ENCODE assay signal across 9 mouse cellular contexts in genomic region chr1:89344546-89344945, GRCm38 (mm10).
DNase-seq lines count a peak whose midpoint lies in the region; ATAC-seq and TF ChIP-seq lines count a peak whose summit lies in the region.
"Had no signal": no experiment of that assay in that cellular context is flagged by ENCODE, and none has a peak within 500 bp of the region (broad histone marks: within the 10 kb centered on the region; RNA-seq: fewer than 3 reads in every experiment).

No protein-coding gene starts in this region.

- H3K9me3 ChIP-seq in heart, embryonic 11.5 days (replicated peaks; ENCODE audit: control insufficient read depth, low read length) = no peaks in the 10 kb centered on the region
- no peaks in the 10 kb centered on the region for H3K9me3 ChIP-seq in embryonic facial prominence, embryonic 10.5 days
- no peaks in the 10 kb centered on the region for H3K9me3 ChIP-seq in stomach, postnatal 0 days (ENCODE audit: control insufficient read depth, low read length)
- H3K9me3 ChIP-seq: hindbrain, embryonic 15.5 days had no signal

- H3K36me3 ChIP-seq in heart, embryonic 11.5 days (ENCODE audit: control insufficient read depth, insufficient read depth, low read length) = no peaks in the 10 kb centered on the region
- no peaks in the 10 kb centered on the region for H3K36me3 ChIP-seq in embryonic facial prominence, embryonic 10.5 days (replicated peaks)
- no peaks in the 10 kb centered on the region for H3K36me3 ChIP-seq in stomach, postnatal 0 days (ENCODE audit: control insufficient read depth, insufficient read depth, low read length)
- H3K36me3 ChIP-seq: hindbrain, embryonic 15.5 days had no signal

- ATAC-seq in heart, embryonic 11.5 days (replicated peaks; ENCODE audit: insufficient number of reproducible peaks, low FRiP score, low TSS enrichment) = no peak
- ATAC-seq in stomach, postnatal 0 days (ENCODE audit: low FRiP score, low TSS enrichment) = peak; percentile 51; the same call in 1 of the 2 replicates

- TF ChIP-seq EP300 in stomach, postnatal 0 days (optimal IDR thresholded peaks at IDR 0.05) = no peak

- H3K27ac ChIP-seq in heart, embryonic 11.5 days (ENCODE audit: low read depth, low read length) = no peak overlapping the region
- no peak overlapping the region for H3K27ac ChIP-seq in embryonic facial prominence, embryonic 10.5 days (replicated peaks)
- H3K27ac ChIP-seq in stomach, postnatal 0 days (replicated peaks) = no peak overlapping the region
- H3K27ac ChIP-seq: hindbrain, embryonic 15.5 days had no signal

- H3K9ac ChIP-seq in heart, embryonic 11.5 days (ENCODE audit: low read depth, low read length) = no peak overlapping the region
- no peak overlapping the region for H3K9ac ChIP-seq in stomach, postnatal 0 days (ENCODE audit: low read length)
- H3K9ac ChIP-seq: hindbrain, embryonic 15.5 days had no signal

- H3K4me1 ChIP-seq in heart, embryonic 11.5 days (ENCODE audit: control insufficient read depth, insufficient read depth, low read length) = no peaks in the 10 kb centered on the region
- H3K4me1 ChIP-seq in embryonic facial prominence, embryonic 10.5 days = no peaks in the 10 kb centered on the region
- H3K4me1 ChIP-seq in stomach, postnatal 0 days (replicated peaks; ENCODE audit: control insufficient read depth, insufficient read depth) = no peaks in the 10 kb centered on the region
- H3K4me1 ChIP-seq: hindbrain, embryonic 15.5 days had no signal

- peak; percentile 77 for TF ChIP-seq CTCF in stomach, postnatal 0 days (IDR thresholded peaks at IDR 0.05; ENCODE audit: low read depth)

- H3K27me3 ChIP-seq in heart, embryonic 11.5 days (ENCODE audit: control insufficient read depth, insufficient read depth, low read length) = no peaks in the 10 kb centered on the region
- H3K27me3 ChIP-seq in embryonic facial prominence, embryonic 10.5 days (replicated peaks; ENCODE audit: low read depth, poor library complexity, severe bottlenecking) = no peaks in the 10 kb centered on the region
- H3K27me3 ChIP-seq in stomach, postnatal 0 days (ENCODE audit: control insufficient read depth, insufficient read depth, low read length) = no peaks in the 10 kb centered on the region
- H3K27me3 ChIP-seq: hindbrain, embryonic 15.5 days had no signal

- H3K4me2 ChIP-seq in heart, embryonic 11.5 days = no peak overlapping the region
- no peak overlapping the region for H3K4me2 ChIP-seq in stomach, postnatal 0 days (replicated peaks; ENCODE audit: low read depth)
- H3K4me2 ChIP-seq: hindbrain, embryonic 15.5 days had no signal

- WGBS in heart, embryonic 11.5 days (ENCODE audit: insufficient replicate concordance) = 37% methylated on average over 6 of the region's 6 CpGs
- WGBS in embryonic facial prominence, embryonic 10.5 days = 43% methylated on average over 6 of the region's 6 CpGs
- 13% methylated on average over 6 of the region's 6 CpGs for WGBS in large intestine, adult 2 months
- WGBS in stomach, postnatal 0 days = 35% methylated on average over 6 of the region's 6 CpGs

- no peak overlapping the region for H3K4me3 ChIP-seq in heart, embryonic 11.5 days (ENCODE audit: low read depth, low read length)
- H3K4me3 ChIP-seq in embryonic facial prominence, embryonic 10.5 days = no peak overlapping the region
- H3K4me3 ChIP-seq in stomach, postnatal 0 days (ENCODE audit: low read depth, low read length) = no peak overlapping the region
- H3K4me3 ChIP-seq: hindbrain, embryonic 15.5 days had no signal

- peak; percentile 89 for DNase-seq in heart, adult 11 months
- DNase-seq in 3134 (ENCODE audit: extremely low read depth, insufficient read length, low spot score) = peak; percentile 25
- peak; percentile 67 for DNase-seq in adrenal gland, postnatal 25 days
- peak; percentile 60 for DNase-seq in embryonic facial prominence, embryonic 10.5 days (ENCODE audit: low spot score)
- DNase-seq in large intestine, adult 2 months (ENCODE audit: low read depth, low spot score) = peak; percentile 54
- peak; percentile 68 for DNase-seq in stomach, postnatal 0 days (ENCODE audit: low spot score)
- no peak for DNase-seq in yolk sac, embryonic 10.5 days (ENCODE audit: low spot score)
